Mouse (Mus musculus) ES-E14 (cell line): Measurements from ENCODE around the gene Hist2h2aa1.

Experiments
- CHD2 ChIP-seq: IDR thresholded peaks from 2 replicates; pipeline ENCODE4 v1.6.1; 2014; ENCODE audit warnings: mild to moderate bottlenecking, low read depth, low read length, inconsistent platforms
- HCFC1 ChIP-seq: IDR thresholded peaks from 2 replicates; pipeline ENCODE4 v1.6.1; 2012; ENCODE audit warnings: low read length, inconsistent platforms, borderline replicate concordance; ENCODE audit not compliant: insufficient read depth
- MAFK ChIP-seq: IDR thresholded peaks from 2 replicates; pipeline ENCODE4 v1.6.1; 2014; ENCODE audit warnings: mild to moderate bottlenecking, low read depth, low read length, inconsistent platforms; ENCODE audit not compliant: insufficient read depth
- ZNF384 ChIP-seq: IDR thresholded peaks from 2 replicates; pipeline ENCODE4 v1.6.1; 2012; ENCODE audit warnings: low read depth, low read length, inconsistent platforms

DNA sequence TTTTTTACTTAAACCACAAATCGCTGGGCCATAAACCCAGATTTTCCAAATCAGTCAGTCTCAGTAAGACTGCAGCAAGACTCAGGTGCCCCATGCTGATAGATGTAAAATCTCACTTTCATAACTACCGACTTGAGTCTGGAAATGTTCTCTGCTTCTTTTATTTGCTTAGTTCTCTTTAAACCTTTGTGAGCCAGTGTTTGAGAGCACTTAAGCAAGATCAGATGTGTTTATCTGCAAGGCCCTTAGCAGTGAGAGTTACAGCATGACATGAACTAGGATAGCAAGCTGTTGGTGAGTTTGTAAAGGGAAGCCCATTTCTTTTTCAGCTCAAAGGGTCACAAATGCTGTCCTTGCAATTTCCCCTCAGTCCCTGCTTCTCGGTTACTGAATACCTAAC lies 11.9 kb downstream of the Hist2h2aa1 start:
- no peak for TF ChIP-seq ZNF384
- no peak for TF ChIP-seq HCFC1
- TF ChIP-seq MAFK, result no peak
- TF ChIP-seq CHD2, result no peak
